ENCODE assay signal across 8 mouse cellular contexts in the genomic region with DNA sequence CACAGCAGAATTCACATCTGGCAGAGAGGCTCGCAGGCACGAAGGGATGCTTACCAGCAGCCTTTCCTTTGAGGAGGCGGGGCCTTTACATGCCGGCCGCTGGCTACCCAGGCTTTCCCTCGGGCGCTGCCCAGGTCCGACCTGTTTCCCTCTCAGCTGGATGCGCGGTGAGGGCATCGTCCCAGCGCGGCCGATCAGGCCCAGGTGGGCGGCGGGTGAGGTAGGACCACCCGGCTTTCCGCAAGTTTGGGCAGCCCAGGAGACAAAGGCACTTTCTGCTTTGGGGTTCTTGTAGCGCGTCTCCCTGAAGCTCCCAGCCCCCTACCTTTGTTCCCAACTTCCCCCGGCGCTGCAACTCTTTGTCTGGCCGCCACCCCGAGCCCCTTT. TPM values are rescaled to one million over a fixed set of nuclear protein-coding genes. Genes with fewer than 3 reads are reported as not detected.
DNase-seq lines count a peak whose midpoint lies in the region; ATAC-seq and TF ChIP-seq lines count a peak whose summit lies in the region.

TSS of gene Mboat2 (plus strand) at position 114 of the 387 bp plus-strand sequence.

- H3K9me3 ChIP-seq in embryonic facial prominence, embryonic 10.5 days, result no peaks in the 10 kb centered on the region
- no peaks in the 10 kb centered on the region for H3K9me3 ChIP-seq in heart, postnatal 0 days (replicated peaks; ENCODE audit: control insufficient read depth, low read length)
- no peaks in the 10 kb centered on the region for H3K9me3 ChIP-seq in liver, embryonic 16.5 days (replicated peaks; ENCODE audit: control insufficient read depth, low read length)
- H3K9me3 ChIP-seq in neural tube, embryonic 11.5 days (ENCODE audit: control insufficient read depth, low read length), result no peaks in the 10 kb centered on the region

- peak within 1 kb of the TSS; percentile 88 for H3K4me2 ChIP-seq in heart, postnatal 0 days (ENCODE audit: low read depth, low read length)
- peak within 1 kb of the TSS; percentile 100 for H3K4me2 ChIP-seq in liver, embryonic 16.5 days (ENCODE audit: low read depth, low read length)
- peak within 1 kb of the TSS; percentile 66 for H3K4me2 ChIP-seq in neural tube, embryonic 11.5 days (ENCODE audit: low read depth)

- peak; percentile 31 for ATAC-seq in heart, postnatal 0 days (ENCODE audit: insufficient read depth, low read depth)
- ATAC-seq in liver, embryonic 16.5 days (ENCODE audit: low read depth), result peak; percentile 26; the same call in 1 of the 2 replicates
- ATAC-seq in neural tube, embryonic 11.5 days (ENCODE audit: insufficient read depth, low FRiP score, low TSS enrichment), result peak; percentile 25; the same call in 1 of the 2 replicates

- DNase-seq in ovary, adult 18-20 months (ENCODE audit: low spot score), result peak; percentile 43
- DNase-seq in ovary, postnatal 14 days (ENCODE audit: low spot score), result no peak
- no peak for DNase-seq in embryonic facial prominence, embryonic 10.5 days (ENCODE audit: low spot score)
- peak; percentile 55 for DNase-seq in heart, postnatal 0 days (ENCODE audit: low spot score)
- peak; percentile 69 to 79 for DNase-seq in kidney, postnatal 25 days
- DNase-seq in neural tube, embryonic 11.5 days (ENCODE audit: low spot score), result no peak
- DNase-seq in urinary bladder, postnatal 4 days (ENCODE audit: low spot score in 2 of 2), result peak; percentile 44 to 62

- peak within 1 kb of the TSS; percentile 99 for H3K27ac ChIP-seq in embryonic facial prominence, embryonic 10.5 days (replicated peaks)
- H3K27ac ChIP-seq in heart, postnatal 0 days (ENCODE audit: low read depth), result peak within 1 kb of the TSS; percentile 92
- no peak within 1 kb of the TSS; the same call in 1 of the 2 replicates for H3K27ac ChIP-seq in liver, embryonic 16.5 days (ENCODE audit: low read length)
- H3K27ac ChIP-seq in neural tube, embryonic 11.5 days (ENCODE audit: low read depth, low read length), result peak within 1 kb of the TSS; percentile 97

- peaks cover 36% of the 10 kb centered on the region for H3K4me1 ChIP-seq in embryonic facial prominence, embryonic 10.5 days
- peaks cover 14% of the 10 kb centered on the region for H3K4me1 ChIP-seq in heart, postnatal 0 days (ENCODE audit: control insufficient read depth, insufficient read depth)
- peaks cover 14% of the 10 kb centered on the region for H3K4me1 ChIP-seq in liver, embryonic 16.5 days (ENCODE audit: control insufficient read depth, low read depth, low read length)
- peaks cover 10% of the 10 kb centered on the region; the same call in 1 of the 2 replicates for H3K4me1 ChIP-seq in neural tube, embryonic 11.5 days (ENCODE audit: control insufficient read depth, insufficient read depth, low read length)

- no peak for TF ChIP-seq EP300 in heart, postnatal 0 days (IDR thresholded peaks at IDR 0.05; ENCODE audit: low read depth)

- H3K36me3 ChIP-seq in embryonic facial prominence, embryonic 10.5 days (replicated peaks), result no peaks in the 10 kb centered on the region; the same call in 1 of the 2 replicates
- H3K36me3 ChIP-seq in heart, postnatal 0 days (replicated peaks; ENCODE audit: control insufficient read depth, insufficient read depth, low read length), result no peaks in the 10 kb centered on the region
- no peaks in the 10 kb centered on the region for H3K36me3 ChIP-seq in liver, embryonic 16.5 days (ENCODE audit: control insufficient read depth, insufficient read depth)
- H3K36me3 ChIP-seq in neural tube, embryonic 11.5 days (ENCODE audit: control insufficient read depth, insufficient read depth, low read length), result no peaks in the 10 kb centered on the region

- H3K9ac ChIP-seq in heart, postnatal 0 days (replicated peaks; ENCODE audit: low read depth, low read length), result peak within 1 kb of the TSS; percentile 85
- H3K9ac ChIP-seq in liver, embryonic 16.5 days (ENCODE audit: low read depth, low read length), result peak within 1 kb of the TSS; percentile 72
- peak within 1 kb of the TSS; percentile 97 for H3K9ac ChIP-seq in neural tube, embryonic 11.5 days (ENCODE audit: low read length)

- H3K27me3 ChIP-seq in embryonic facial prominence, embryonic 10.5 days (replicated peaks; ENCODE audit: low read depth, poor library complexity, severe bottlenecking), result no peaks in the 10 kb centered on the region
- no peaks in the 10 kb centered on the region for H3K27me3 ChIP-seq in heart, postnatal 0 days (ENCODE audit: control insufficient read depth, insufficient read depth, low read length)
- peaks cover 17% of the 10 kb centered on the region for H3K27me3 ChIP-seq in liver, embryonic 16.5 days (ENCODE audit: control insufficient read depth, insufficient read depth, low read depth, low read length)
- no peaks in the 10 kb centered on the region for H3K27me3 ChIP-seq in neural tube, embryonic 11.5 days (ENCODE audit: control insufficient read depth, insufficient read depth, low read length)

- under 1% methylated on average over 24 of the region's 24 CpGs for WGBS in embryonic facial prominence, embryonic 10.5 days
- under 1% methylated on average over 23 of the region's 24 CpGs for WGBS in heart, postnatal 0 days
- WGBS in liver, embryonic 16.5 days (ENCODE audit: insufficient replicate concordance), result 1% methylated on average over 24 of the region's 24 CpGs
- 0% methylated on average over 21 of the region's 24 CpGs for WGBS in neural tube, embryonic 11.5 days

- H3K4me3 ChIP-seq in embryonic facial prominence, embryonic 10.5 days, result peak within 1 kb of the TSS; percentile 95
- H3K4me3 ChIP-seq in heart, postnatal 0 days (ENCODE audit: low read depth, low read length), result peak within 1 kb of the TSS; percentile 91
- peak within 1 kb of the TSS; percentile 83 for H3K4me3 ChIP-seq in liver, embryonic 16.5 days (ENCODE audit: low read depth, low read length)
- H3K4me3 ChIP-seq in neural tube, embryonic 11.5 days (ENCODE audit: low read depth, low read length), result peak within 1 kb of the TSS; percentile 91

- TF ChIP-seq CTCF in heart, postnatal 0 days (IDR thresholded peaks at IDR 0.05; ENCODE audit: low read depth), result no peak

RNA-seq across cellular contexts. Expression of gene Mboat2, which starts in this region (rescaled TPM):
- polyA plus RNA-seq in embryonic facial prominence, embryonic 10.5 days (2016; fragmentation: Nextera tagmentation; extraction: Ambion mirVana), result 45.0 and 45.7 TPM in 2 replicates
- 24.3 and 34.4 TPM in 2 replicates for total RNA-seq in heart, postnatal 0 days (2014; rRNA removed; ENCODE audit: low replicate concordance)
- polyA plus RNA-seq in heart, postnatal 0 days (2015; fragmentation: Nextera tagmentation; extraction: Ambion mirVana), result 23.8 and 24.8 TPM in 2 replicates
- polyA plus RNA-seq in liver, embryonic 16.5 days (2015; fragmentation: Nextera tagmentation; extraction: Ambion mirVana), result 2.8 and 3.9 TPM in 2 replicates
- 51.0 and 60.9 TPM in 2 replicates for polyA plus RNA-seq in neural tube, embryonic 11.5 days (2014; fragmentation: Nextera tagmentation; extraction: Ambion mirVana)

Comparison
In these comparisons a context has a peak if more than half of its experiments do, and no peak if none do; other contexts are left out.
1. DNase-seq: peak in ovary, adult 18-20 months (single experiment), heart, postnatal 0 days (single experiment), kidney, postnatal 25 days (2 of 2) and urinary bladder, postnatal 4 days (2 of 2); none in ovary, postnatal 14 days (single experiment), embryonic facial prominence, embryonic 10.5 days (single experiment) and neural tube, embryonic 11.5 days (single experiment).
2. Peak in every context shown above with its lines, with median percentiles within 50 percentile points of each other: H3K4me3 ChIP-seq, ATAC-seq, H3K4me2 ChIP-seq and H3K9ac ChIP-seq.